Mouse (Mus musculus) hindbrain, embryonic 16.5 days (tissue): ENCODE measurements around the gene Acat2. TPM values are rescaled to one million over a fixed set of nuclear protein-coding genes. Genes with fewer than 3 reads are reported as not detected.

ENCODE experiments used
- ATAC-seq: fragments of 200-750 bp; cut with Nextera tagmentation; 2 replicates; pipeline ENCODE4 v1.8.0; 2017; ENCODE audit warnings: moderate TSS enrichment, moderate library complexity
- H3K27ac ChIP-seq: fragments of 300-500 bp; sonication (generic); 2 replicates; pipeline ENCODE4 v1.5.1; 2014; ENCODE audit warnings: low read depth, mild to moderate bottlenecking, control low read depth, low read length, moderate library complexity
- H3K27me3 ChIP-seq: fragments of 300-500 bp; sonication (generic); replicated peaks from 2 replicates; pipeline ENCODE4 v1.6.1; 2014; ENCODE audit warnings: low read length; ENCODE audit not compliant: control insufficient read depth, insufficient read depth
- H3K36me3 ChIP-seq: fragments of 300-500 bp; sonication (generic); 2 replicates; pipeline ENCODE4 v1.6.1; 2014; ENCODE audit warnings: mild to moderate bottlenecking, low read length, moderate library complexity, mixed read lengths; ENCODE audit not compliant: control insufficient read depth, insufficient read depth
- H3K4me1 ChIP-seq: fragments of 300-500 bp; sonication (generic); 2 replicates; pipeline ENCODE4 v1.6.1; 2014; ENCODE audit warnings: low read depth, low read length; ENCODE audit not compliant: control insufficient read depth, insufficient read depth
- H3K4me2 ChIP-seq: fragments of 300-500 bp; sonication (generic); 2 replicates; pipeline ENCODE4 v1.6.1; 2014; ENCODE audit warnings: mild to moderate bottlenecking, low read length, control low read depth, moderate library complexity
- H3K4me3 ChIP-seq: fragments of 300-500 bp; sonication (generic); 2 replicates; pipeline ENCODE4 v1.5.1; 2014; ENCODE audit warnings: mild to moderate bottlenecking, low read length, control low read depth, moderate library complexity
- H3K9ac ChIP-seq: fragments of 300-500 bp; sonication (generic); 2 replicates; pipeline ENCODE4 v1.6.1; 2014; ENCODE audit warnings: low read depth, mild to moderate bottlenecking, control low read depth, low read length, moderate library complexity
- H3K9me3 ChIP-seq: fragments of 300-500 bp; sonication (generic); 2 replicates; pipeline ENCODE4 v1.6.1; 2014; ENCODE audit warnings: mild to moderate bottlenecking, low read length, moderate library complexity; ENCODE audit not compliant: control insufficient read depth
- WGBS: fragments of 180-500 bp; shearing (Covaris S2); extraction: QIAGEN DNeasy Blood & Tissue Kit; methylation state at CpG from one replicate; pipeline ENCODE4 v1.1.7; 2014; 5-methylcytosine and 5-hydroxymethylcytosine counted together
- polyA plus RNA-seq: library from polyadenylated mRNA; unstranded; fragments of >200 nt; fragmentation: Nextera tagmentation; extraction: Ambion mirVana; gene quantifications from 2 replicates; pipeline ENCODE4 v1.2.1, GENCODE M21; 2015

The Acat2 gene
- polyA plus RNA-seq, 1 experiment from 2014 or later, result 335 TPM

- Histone ChIP-seq H3K4me3 (peak overlapping the region; percentile 84), H3K27ac (peak overlapping the region; percentile 85), H3K27me3 (no peaks in the 10 kb centered on the region), H3K4me2 (peak overlapping the region; percentile 90), H3K36me3 (peaks cover 37% of the 10 kb centered on the region), H3K9ac (peak overlapping the region; percentile 92), H3K9me3 (no peaks in the 10 kb centered on the region), H3K4me1 (peaks cover 12% of the 10 kb centered on the region)
- under 1% methylated on average over 40 of the region's 40 CpGs for WGBS
- ATAC-seq, result peak; percentile 61; the same call in 1 of the 2 replicates
Observed at GRCm38 (mm10) chr17:12916588-12917380, 43.8 kb downstream of the Acat2 start.

- under 1% methylated on average over 51 of the region's 56 CpGs for WGBS
- Histone ChIP-seq H3K4me2 (peak within 1 kb of the TSS; percentile 91), H3K4me3 (peak within 1 kb of the TSS; percentile 84), H3K36me3 (peaks cover 35% of the 10 kb centered on the region), H3K4me1 (peaks cover 12% of the 10 kb centered on the region), H3K27me3 (no peaks in the 10 kb centered on the region), H3K27ac (peak within 1 kb of the TSS; percentile 85), H3K9me3 (no peaks in the 10 kb centered on the region), H3K9ac (peak within 1 kb of the TSS; percentile 92)
- peak; percentile 99 for ATAC-seq
Observed at GRCm38 (mm10) chr17:12915881-12916583, 44.5 kb downstream of the Acat2 start, which contains the start of gene Mrpl18. Mrpl18 (minus strand) TSS chr17:12916345.

- 2% methylated on average over 18 of the region's 18 CpGs for WGBS
- Histone ChIP-seq H3K4me3 (peak within 1 kb of the TSS; percentile 84), H3K36me3 (peaks cover 35% of the 10 kb centered on the region)
Observed at GRCm38 (mm10) chr17:12915488-12915880, 45.1 kb downstream of the Acat2 start, which contains the start of gene Tcp1. Tcp1 (plus strand) TSS chr17:12915701.

DNA sequence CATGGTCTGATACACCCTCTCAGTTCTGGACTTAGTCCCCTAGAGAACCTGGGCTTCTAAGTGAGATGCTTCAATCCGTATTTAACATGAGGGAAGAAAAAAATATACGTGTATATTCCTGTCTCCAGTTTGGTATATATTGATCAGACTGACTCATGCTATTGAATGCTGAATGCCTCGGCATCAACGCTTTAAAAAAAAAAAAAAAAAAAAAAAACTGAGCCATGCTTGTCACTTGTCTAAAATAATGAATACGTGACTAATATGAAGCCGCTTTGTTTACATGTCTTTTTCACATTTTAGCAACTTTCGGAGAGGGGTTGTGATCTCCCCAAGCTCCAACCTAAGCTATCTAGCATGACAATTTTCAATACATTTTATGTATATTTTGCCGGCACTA, 50.2 kb downstream of the Acat2 start:
- ATAC-seq, result no peak
- 90% methylated on average over 8 of the region's 8 CpGs for WGBS
- no peak overlapping the region for H3K9ac ChIP-seq
- H3K27me3 ChIP-seq, result no peaks in the 10 kb centered on the region
- H3K4me3 ChIP-seq, result no peak overlapping the region
- H3K9me3 ChIP-seq, result no peaks in the 10 kb centered on the region
- no peak overlapping the region for H3K4me2 ChIP-seq
- peaks cover 25% of the 10 kb centered on the region for H3K36me3 ChIP-seq
- no peak overlapping the region for H3K27ac ChIP-seq
- H3K4me1 ChIP-seq, result peaks cover 5% of the 10 kb centered on the region

More at GRCm38 (mm10) chr17:12915488-12915880, 45.1 kb downstream of the Acat2 start, which contains the start of gene Tcp1:
- Histone ChIP-seq H3K9ac (peak within 1 kb of the TSS; percentile 92), H3K4me1 (peaks cover 12% of the 10 kb centered on the region), H3K4me2 (peak within 1 kb of the TSS; percentile 91), H3K27ac (peak within 1 kb of the TSS; percentile 85), H3K9me3 (no peaks in the 10 kb centered on the region), H3K27me3 (no peaks in the 10 kb centered on the region)
- 0 out of 2 replicates have a peak, but pooled peaks have one; percentile 1 for ATAC-seq

- peaks cover 29% of the 10 kb centered on the region for H3K36me3 ChIP-seq
- ATAC-seq, result no peak
Observed at GRCm38 (mm10) chr17:12909361-12910280, 50.9 kb downstream of the Acat2 start, which contains the start of gene Pnldc1. Pnldc1 (minus strand) TSS chr17:12910230.

DNA sequence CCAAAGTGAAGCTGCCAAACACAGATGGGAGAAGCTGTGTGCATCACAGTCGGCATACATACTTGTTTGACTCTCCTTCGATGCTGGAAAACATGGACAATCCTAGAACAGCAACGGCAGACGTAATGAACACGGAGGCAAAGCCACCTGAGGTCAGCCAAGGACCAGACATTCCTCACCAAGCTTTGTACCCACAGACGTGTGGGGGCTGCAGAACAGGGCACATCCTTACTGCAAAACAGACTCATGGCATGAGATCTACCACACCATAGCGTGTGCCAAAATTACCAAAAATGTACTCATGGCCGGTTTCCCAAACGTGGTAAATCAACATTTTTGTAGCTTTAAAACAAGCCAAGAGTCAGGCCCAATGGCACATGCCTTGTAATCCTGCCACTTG, 54.1 kb downstream of the Acat2 start:
- Histone ChIP-seq H3K27me3 (no peaks in the 10 kb centered on the region), H3K9me3 (no peaks in the 10 kb centered on the region), H3K27ac (no peak overlapping the region), H3K4me1 (no peaks in the 10 kb centered on the region), H3K9ac (no peak overlapping the region), H3K4me2 (no peak overlapping the region), H3K36me3 (peaks cover 13% of the 10 kb centered on the region), H3K4me3 (no peak overlapping the region)
- ATAC-seq, result no peak
- WGBS, result 95% methylated on average over 9 of the region's 9 CpGs

More at GRCm38 (mm10) chr17:12909361-12910280, 50.9 kb downstream of the Acat2 start, which contains the start of gene Pnldc1:
- no peak within 1 kb of the TSS for H3K27ac ChIP-seq
- H3K4me1 ChIP-seq, result no peaks in the 10 kb centered on the region
- no peak within 1 kb of the TSS for H3K9ac ChIP-seq
- no peaks in the 10 kb centered on the region for H3K27me3 ChIP-seq
- 82% methylated on average over 35 of the region's 35 CpGs for WGBS
- H3K4me2 ChIP-seq, result no peak within 1 kb of the TSS
- H3K9me3 ChIP-seq, result no peaks in the 10 kb centered on the region
- H3K4me3 ChIP-seq, result no peak within 1 kb of the TSS

GRCm38 (mm10) chr17:12905810-12906209, 54.7 kb downstream of the Acat2 start:
- WGBS, result 92% methylated on average over 4 of the region's 4 CpGs
- no peak overlapping the region for H3K4me2 ChIP-seq
- no peak overlapping the region for H3K4me3 ChIP-seq
- no peaks in the 10 kb centered on the region for H3K27me3 ChIP-seq
- ATAC-seq, result no peak
- H3K27ac ChIP-seq, result no peak overlapping the region
- no peaks in the 10 kb centered on the region for H3K9me3 ChIP-seq
- no peak overlapping the region for H3K9ac ChIP-seq
- no peaks in the 10 kb centered on the region for H3K4me1 ChIP-seq
- peaks cover 11% of the 10 kb centered on the region for H3K36me3 ChIP-seq

DNA sequence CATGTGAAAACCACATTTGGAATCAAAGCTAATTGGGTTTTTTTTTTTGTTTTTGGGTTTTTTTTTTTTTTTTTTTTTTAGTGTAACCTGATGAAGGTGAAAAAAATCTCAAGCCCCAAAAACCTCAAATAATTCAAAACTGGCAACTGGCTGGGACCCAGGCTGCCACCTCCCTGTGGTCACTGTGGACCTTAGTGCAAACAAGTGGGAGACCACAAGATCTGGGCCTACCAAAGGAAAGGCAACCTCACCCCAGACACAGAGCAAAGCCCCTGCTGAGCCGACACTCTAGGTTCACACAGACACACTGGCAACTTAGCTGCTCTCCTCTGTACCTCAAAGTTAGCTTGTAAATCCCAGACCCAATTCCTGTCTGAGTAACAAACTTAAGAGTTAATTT, 56.2 kb downstream of the Acat2 start:
- H3K27ac ChIP-seq, result no peak overlapping the region
- no peaks in the 10 kb centered on the region for H3K4me1 ChIP-seq
- H3K9me3 ChIP-seq, result no peaks in the 10 kb centered on the region
- H3K27me3 ChIP-seq, result no peaks in the 10 kb centered on the region
- no peak overlapping the region for H3K9ac ChIP-seq
- H3K4me3 ChIP-seq, result no peak overlapping the region
- no peak for ATAC-seq
- no peak overlapping the region for H3K4me2 ChIP-seq
- H3K36me3 ChIP-seq, result peaks cover 7% of the 10 kb centered on the region
- 76% methylated on average over 1 of the region's 1 CpGs for WGBS
